Mouse (Mus musculus) bone marrow macrophage, adult 2 months (primary cell): ENCODE results near the gene Yars.

Experiments used
- CTCF ChIP-seq: IDR thresholded peaks from 2 replicates; pipeline ENCODE4 v1.5.1; 2012; ENCODE audit warnings: low read depth, mild to moderate bottlenecking, low read length, moderate library complexity
- POLR2A ChIP-seq: IDR thresholded peaks from 2 replicates; pipeline ENCODE4 v1.6.1; 2012; ENCODE audit warnings: mild to moderate bottlenecking, low read depth, low read length, borderline replicate concordance

GRCm38 (mm10) chr4:129151276-129151811 lies 38.2 kb upstream of the Yars start:
- TF ChIP-seq POLR2A (no peak), CTCF (no peak)
